Mouse (Mus musculus) liver, embryonic 14.5 days (tissue): Measurements from ENCODE around the gene Ccdc12.

Experiments used
- CTCF ChIP-seq: IDR thresholded peaks from 2 replicates; pipeline ENCODE4 v1.5.1; 2016; ENCODE audit warnings: antibody characterized with exemption, low read depth, control low read depth
- EP300 ChIP-seq: IDR thresholded peaks from 2 replicates; pipeline ENCODE4 v1.6.1; 2016; ENCODE audit warnings: antibody characterized with exemption, low read depth

- TF ChIP-seq CTCF (no peak), EP300 (no peak)
Measured at GRCm38 (mm10) chr9:110642812-110643524, 13.3 kb upstream of the Ccdc12 start.
